Mouse (Mus musculus) skeletal muscle tissue, adult 2 months (tissue): ENCODE results near the gene Garem2.
"Not testable (repeated sequence)": the region's sequence is repeated elsewhere in the genome, so short reads cannot be mapped to it uniquely, and the experiment has no call there.

Source experiments
- DNase-seq: peaks from one replicate; pipeline ENCODE4 v3.0.0-alpha.2; 2012; ENCODE audit warnings: low read depth, low spot score

The Garem2 gene

GRCm38 (mm10) chr5:30104841-30105667, at the start of gene Garem2:
TSS of gene Garem2 (plus strand) at chr5:30105161.
- no peak for DNase-seq

DNA sequence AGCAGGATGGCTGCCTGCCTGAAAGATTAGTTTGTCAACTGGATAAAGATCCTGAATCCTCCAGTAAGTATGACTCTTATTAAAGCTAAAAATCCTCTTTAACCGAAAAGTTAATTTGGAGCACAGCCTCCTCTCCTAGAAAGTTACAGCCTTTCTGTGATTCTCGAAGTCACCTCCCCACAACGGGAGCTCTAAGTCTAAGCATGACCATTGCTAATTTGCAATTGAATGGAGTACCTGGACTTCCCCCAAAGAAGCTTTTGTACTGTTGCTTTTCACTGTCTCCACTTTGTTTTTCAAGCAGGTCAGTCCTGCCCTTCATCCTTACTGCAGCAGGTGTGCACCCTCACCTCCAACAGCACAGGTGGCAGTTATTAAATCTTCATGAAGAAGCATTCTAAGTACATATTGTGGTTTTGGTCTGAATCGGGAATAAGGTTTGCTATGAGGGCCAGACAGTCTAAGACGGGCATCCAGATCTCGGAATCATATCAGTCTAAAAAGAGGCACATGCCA, 46.7 kb upstream of the Garem2 start:
- no peak for DNase-seq

GRCm38 (mm10) chr5:30059607-30060006, 45.4 kb upstream of the Garem2 start:
- not testable (repeated sequence) for DNase-seq

GRCm38 (mm10) chr5:30067726-30068125, 37.2 kb upstream of the Garem2 start:
- DNase-seq, result no peak

DNA sequence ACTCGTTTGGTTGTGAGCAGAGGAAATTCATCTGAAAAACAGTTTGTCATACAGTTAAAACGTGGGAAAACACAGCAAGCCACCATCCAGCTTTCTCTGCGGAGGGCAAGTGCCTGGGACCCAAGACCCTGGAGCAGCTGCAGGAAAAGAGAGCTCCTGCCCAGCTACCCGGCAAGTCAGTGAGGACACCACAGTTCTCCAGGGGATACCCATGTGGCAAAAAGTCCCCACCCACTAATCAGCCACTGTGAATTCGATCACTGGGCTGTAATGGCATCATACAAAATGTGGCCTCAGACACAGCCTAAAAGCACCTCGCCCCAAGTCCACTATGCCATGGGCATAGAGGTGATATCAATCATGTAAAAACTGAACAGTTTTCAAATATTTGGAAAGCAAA, 33.3 kb upstream of the Garem2 start:
- no peak for DNase-seq

DNA sequence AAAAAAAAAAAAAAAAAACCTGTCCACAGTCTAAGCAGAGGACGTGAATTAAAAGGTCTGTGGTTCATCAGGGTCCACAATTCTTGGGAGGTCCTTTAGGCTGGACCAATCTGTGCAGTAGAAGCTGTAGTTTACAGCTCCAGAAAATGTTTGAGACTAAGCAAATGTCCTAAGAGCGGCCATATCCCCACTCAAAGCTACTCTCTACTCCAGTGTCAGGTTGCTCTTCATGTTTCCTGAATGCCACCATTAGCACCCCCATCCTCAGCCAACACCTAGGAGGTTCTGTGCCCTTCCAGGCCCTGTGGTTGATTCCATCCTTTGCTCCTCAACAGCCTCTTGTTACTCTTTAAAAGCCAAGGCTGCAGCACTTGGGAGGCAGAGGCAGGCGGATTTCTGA, 32.6 kb upstream of the Garem2 start:
- DNase-seq, result no peak

DNA sequence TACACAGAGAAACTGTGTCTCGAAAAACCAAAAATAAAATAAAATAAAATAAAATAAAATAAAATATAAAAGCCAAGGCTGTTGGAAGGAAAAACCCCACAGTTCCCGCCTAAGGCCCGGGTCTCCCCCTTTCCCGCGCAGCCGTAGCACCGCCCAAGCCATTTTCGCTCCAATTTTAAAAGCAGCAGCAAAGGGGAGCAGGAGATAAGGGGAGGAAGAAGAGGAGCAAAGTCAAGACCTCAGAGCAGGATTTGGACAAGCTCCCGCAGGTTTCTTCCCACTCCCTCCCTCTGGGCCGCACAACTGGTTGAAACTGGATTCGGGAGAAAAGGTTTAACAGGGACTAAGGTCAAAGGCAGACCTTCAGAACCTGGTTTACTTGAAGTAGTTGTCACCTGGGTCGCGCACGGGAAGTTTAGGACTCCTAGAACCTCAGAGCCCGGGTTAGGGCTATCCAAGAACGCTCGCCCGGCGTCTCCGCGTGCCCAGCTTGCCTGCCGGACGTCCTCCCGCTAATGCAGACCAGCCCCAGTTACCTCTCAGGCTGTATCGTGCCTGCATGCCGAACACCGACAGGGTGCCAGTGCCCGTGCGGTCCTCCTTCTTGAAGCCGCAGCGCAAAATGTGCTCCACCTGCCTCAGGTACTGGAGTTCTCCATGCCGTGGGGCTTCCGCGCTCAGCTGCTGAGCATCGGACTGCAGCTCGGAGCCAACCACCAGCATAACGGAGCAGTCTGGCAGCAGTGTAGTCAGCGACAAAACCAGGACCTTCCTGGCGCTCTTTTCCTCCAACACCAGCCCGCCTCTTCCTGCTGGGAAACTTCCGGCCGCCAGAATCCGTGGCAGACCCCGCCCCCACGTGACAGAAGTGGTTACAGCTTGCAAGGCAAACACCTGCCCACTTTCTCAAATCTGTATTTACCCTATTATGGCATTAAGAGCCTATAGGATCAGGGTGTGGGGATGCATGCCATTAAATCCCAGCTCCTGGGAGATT, 31.8 kb upstream of the Garem2 start, which contains the start of gene Tyms:
Tyms (minus strand) TSS at position 793 of the 997 bp plus-strand sequence.
- DNase-seq, result peak; percentile 40

GRCm38 (mm10) chr5:30092701-30093100, 12.3 kb upstream of the Garem2 start:
- no peak for DNase-seq

- DNase-seq, result no peak
These were observed 10.6 kb upstream of the Garem2 start for GRCm38 (mm10) chr5:30094399-30094798.

GRCm38 (mm10) chr5:30095731-30096130, 9.2 kb upstream of the Garem2 start:
- DNase-seq, result no peak

- no peak for DNase-seq
These were observed 6.7 kb upstream of the Garem2 start for GRCm38 (mm10) chr5:30098260-30098659.

- DNase-seq, result no peak
These were observed 1.6 kb upstream of the Garem2 start for GRCm38 (mm10) chr5:30103340-30103739.

DNA sequence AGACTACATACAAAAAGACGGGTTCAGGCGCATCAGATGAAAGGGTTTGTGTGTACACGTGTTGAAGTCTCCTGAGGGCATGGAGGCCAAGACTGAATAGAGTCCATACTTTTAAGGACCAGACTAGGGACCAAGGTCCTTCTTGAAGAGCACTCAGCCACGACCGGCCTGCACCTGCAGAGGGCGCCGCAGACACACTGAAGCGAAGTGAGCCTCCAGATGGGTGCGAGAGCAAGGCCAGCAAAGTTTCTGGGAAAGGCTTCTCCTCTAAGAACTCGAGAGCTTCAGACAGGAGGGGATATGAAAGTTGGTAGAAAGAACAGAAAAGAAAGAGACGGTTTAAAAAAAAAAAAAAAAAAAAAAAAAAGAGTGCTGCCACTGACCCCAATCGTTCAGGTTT, 622 bp upstream of the Garem2 start:
- no peak for DNase-seq

GRCm38 (mm10) chr5:30105668-30106300, 823 bp downstream of the Garem2 start, which contains the start of gene 3110082J24Rik:
TSS of gene 3110082J24Rik (minus strand) at chr5:30106086.
- no peak for DNase-seq

DNA sequence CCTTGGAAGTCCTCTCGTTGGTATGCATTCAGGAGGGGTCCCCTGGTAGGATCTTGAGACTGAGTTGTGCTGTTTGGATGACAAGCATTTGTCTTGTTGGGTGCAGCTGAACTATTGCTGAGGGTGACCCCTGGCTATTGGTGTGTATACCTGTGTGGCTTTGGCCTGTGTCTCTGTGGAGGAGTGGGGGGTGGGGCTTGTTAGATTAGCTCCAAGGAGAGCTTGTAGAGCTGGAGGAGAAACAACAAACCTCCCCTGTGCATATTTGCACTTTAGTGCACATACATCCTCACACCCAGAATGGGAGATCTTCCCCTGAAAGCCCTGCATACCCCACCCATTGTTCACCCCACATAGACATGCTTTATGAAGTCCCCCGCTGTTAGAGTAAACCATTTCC, 1.8 kb downstream of the Garem2 start:
- DNase-seq, result no peak

DNA sequence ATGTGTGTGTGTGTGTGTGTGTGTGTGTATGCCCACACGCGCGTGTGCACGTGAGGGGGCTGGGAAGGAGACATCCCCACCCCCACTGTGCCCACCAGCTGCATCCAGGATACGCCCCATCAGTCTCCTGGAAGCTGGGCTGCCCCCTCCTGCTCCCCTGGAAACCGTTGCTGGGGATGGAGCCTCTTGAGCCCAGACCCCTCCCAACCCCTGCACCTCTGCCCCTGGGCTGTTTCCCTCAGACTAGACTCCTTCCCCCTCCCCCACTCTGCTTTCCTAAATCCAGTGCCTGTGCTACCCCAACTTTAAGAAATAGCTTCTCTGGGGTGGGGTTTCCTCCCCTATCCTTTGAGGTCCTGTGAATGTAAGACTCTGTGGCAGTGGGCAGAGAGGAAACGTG, 2.2 kb downstream of the Garem2 start:
- no peak for DNase-seq

GRCm38 (mm10) chr5:30107611-30108041, 2.7 kb downstream of the Garem2 start:
- DNase-seq, result no peak

DNA sequence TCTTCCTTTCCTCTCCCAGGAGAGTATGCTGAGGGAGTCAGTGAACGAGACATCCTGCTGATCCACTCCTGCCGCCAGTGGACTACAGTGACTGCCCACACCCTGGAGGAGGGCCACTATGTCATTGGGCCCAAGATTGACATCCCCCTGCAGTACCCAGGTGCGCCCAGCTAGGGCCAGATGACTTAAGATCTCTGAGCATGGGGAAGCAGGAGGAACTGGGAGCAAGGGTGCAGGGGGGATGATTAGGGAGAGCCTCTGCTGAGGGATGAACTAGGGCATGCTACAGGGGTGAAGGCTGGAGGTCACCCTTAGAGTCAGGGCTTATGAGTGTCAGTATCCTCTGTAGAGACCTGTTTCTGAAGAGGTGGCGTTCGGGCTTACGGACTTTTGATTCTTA, 3.3 kb downstream of the Garem2 start:
- no peak for DNase-seq

DNA sequence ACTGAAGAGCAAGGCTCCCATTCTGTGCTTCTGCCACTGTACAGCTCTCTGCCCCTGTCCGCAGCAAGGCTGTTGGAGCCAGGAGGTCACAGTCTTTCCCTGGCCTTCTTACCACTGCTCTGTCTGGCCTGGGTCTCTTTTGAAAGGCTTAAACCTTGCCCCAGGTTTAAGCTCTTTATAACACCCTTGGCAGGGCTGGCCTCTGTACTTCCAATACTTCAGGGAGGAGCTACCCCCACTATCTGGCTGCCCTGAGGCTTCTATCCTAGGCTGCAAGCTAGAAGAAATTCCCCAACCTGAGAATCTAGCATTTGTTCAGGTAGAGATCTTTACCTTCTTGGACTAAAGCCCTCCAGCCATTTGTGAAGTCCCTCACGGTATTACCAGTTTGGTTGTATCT, 4.9 kb downstream of the Garem2 start:
- DNase-seq, result no peak

GRCm38 (mm10) chr5:30110371-30111060, 5.6 kb downstream of the Garem2 start:
- no peak for DNase-seq

DNA sequence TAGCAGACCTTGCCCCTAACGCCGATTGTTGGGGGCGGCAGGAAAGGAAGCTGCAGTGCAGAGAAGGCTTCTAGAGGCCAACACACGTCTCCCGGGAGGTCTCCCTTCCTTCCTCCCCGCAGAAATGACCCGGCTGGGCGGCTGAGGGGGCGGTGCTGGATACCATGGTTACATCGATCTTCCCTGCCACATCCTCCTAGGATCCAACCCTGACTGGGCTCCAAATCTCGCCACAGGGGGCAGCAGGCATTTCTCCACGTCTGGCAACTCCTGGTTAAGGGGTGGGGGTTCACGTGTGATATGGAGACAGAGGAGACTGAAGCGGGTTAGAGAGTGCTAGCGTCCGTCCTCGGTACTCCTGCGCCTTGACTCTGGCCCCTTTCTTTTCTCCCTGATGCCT, 6.2 kb downstream of the Garem2 start:
- DNase-seq, result no peak
